Mouse (Mus musculus) forebrain, embryonic 11.5 days (tissue): ENCODE results near the gene 6030458C11Rik. TPM values are rescaled to one million over a fixed set of nuclear protein-coding genes. Genes with fewer than 3 reads are reported as not detected.

Experiments
- ATAC-seq: fragments of 200-750 bp; cut with Nextera tagmentation; replicated peaks from 2 replicates; pipeline ENCODE4 v1.8.0; 2017; ENCODE audit warnings: moderate TSS enrichment; ENCODE audit not compliant: low FRiP score
- DNase-seq: peaks from one replicate; pipeline ENCODE4 v3.0.0-alpha.2; 2017; ENCODE audit warnings: low spot score
- H3K27ac ChIP-seq: fragments of 300-500 bp; sonication (generic); 2 replicates; pipeline ENCODE4 v1.5.1; 2014; ENCODE audit warnings: low read depth, low read length
- H3K27me3 ChIP-seq: fragments of 300-500 bp; sonication (generic); 2 replicates; pipeline ENCODE4 v1.6.1; 2014; ENCODE audit warnings: mild to moderate bottlenecking, low read length, mixed read lengths; ENCODE audit not compliant: control insufficient read depth, insufficient read depth
- H3K36me3 ChIP-seq: fragments of 300-500 bp; sonication (generic); 2 replicates; pipeline ENCODE4 v1.6.1; 2014; ENCODE audit warnings: mild to moderate bottlenecking, low read length, moderate library complexity, mixed read lengths; ENCODE audit not compliant: control insufficient read depth, insufficient read depth
- H3K4me1 ChIP-seq: fragments of 300-500 bp; sonication (generic); replicated peaks from 2 replicates; pipeline ENCODE4 v1.6.1; 2014; ENCODE audit warnings: low read length, mixed read lengths; ENCODE audit not compliant: control insufficient read depth, insufficient read depth
- H3K4me2 ChIP-seq: fragments of 300-500 bp; sonication (generic); 2 replicates; pipeline ENCODE4 v1.6.1; 2014; ENCODE audit warnings: low read depth, mild to moderate bottlenecking, low read length, moderate library complexity, mixed read lengths; ENCODE audit not compliant: severe bottlenecking
- H3K4me3 ChIP-seq: fragments of 300-500 bp; sonication (generic); 2 replicates; pipeline ENCODE4 v1.5.1; 2014; ENCODE audit warnings: low read depth, low read length
- H3K9ac ChIP-seq: fragments of 300-500 bp; sonication (generic); 2 replicates; pipeline ENCODE4 v1.6.1; 2014; ENCODE audit warnings: low read length
- H3K9me3 ChIP-seq: fragments of 300-500 bp; sonication (generic); 2 replicates; pipeline ENCODE4 v1.6.1; 2016; ENCODE audit warnings: low read length, mixed read lengths; ENCODE audit not compliant: control insufficient read depth
- WGBS: fragments of 180-500 bp; shearing (Covaris S2); extraction: QIAGEN DNeasy Blood & Tissue Kit; methylation state at CpG from one replicate; pipeline ENCODE4 v1.1.7; 2014; 5-methylcytosine and 5-hydroxymethylcytosine counted together
- polyA plus RNA-seq: library from polyadenylated mRNA; unstranded; fragments of >200 nt; fragmentation: Nextera tagmentation; extraction: Ambion mirVana; gene quantifications from 2 replicates; pipeline ENCODE4 v1.2.1, GENCODE M21; 2014

Gene 6030458C11Rik
- polyA plus RNA-seq, 1 experiment from 2014 or later: 42.2 TPM

- ATAC-seq: no peak
- no peak for DNase-seq
- Histone ChIP-seq H3K27me3 (no peaks in the 10 kb centered on the region), H3K9me3 (no peaks in the 10 kb centered on the region), H3K36me3 (no peaks in the 10 kb centered on the region), H3K27ac (no peak overlapping the region), H3K4me3 (no peak overlapping the region), H3K4me2 (no peak overlapping the region), H3K9ac (no peak overlapping the region), H3K4me1 (no peaks in the 10 kb centered on the region)
- WGBS: 87% methylated on average over 13 of the region's 16 CpGs
These were observed 42.6 kb downstream of the 6030458C11Rik start for GRCm38 (mm10) chr15:12781729-12782326.

GRCm38 (mm10) chr15:12781296-12781695 is 43.2 kb downstream of the 6030458C11Rik start:
- H3K9ac ChIP-seq: no peak overlapping the region
- ATAC-seq (no peak), DNase-seq (no peak)
- no peaks in the 10 kb centered on the region for H3K4me1 ChIP-seq
- H3K27me3 ChIP-seq: no peaks in the 10 kb centered on the region
- H3K36me3 ChIP-seq: no peaks in the 10 kb centered on the region
- no peak overlapping the region for H3K4me3 ChIP-seq
- no peak overlapping the region for H3K27ac ChIP-seq
- WGBS: 87% methylated on average over 6 of the region's 6 CpGs
- H3K9me3 ChIP-seq: no peaks in the 10 kb centered on the region
- H3K4me2 ChIP-seq: no peak overlapping the region

- H3K27ac ChIP-seq: no peak overlapping the region
- H3K9ac ChIP-seq: no peak overlapping the region
- H3K4me1 ChIP-seq: no peaks in the 10 kb centered on the region
- no peak overlapping the region for H3K4me3 ChIP-seq
- no peaks in the 10 kb centered on the region for H3K27me3 ChIP-seq
- WGBS: 83% methylated on average over 11 of the region's 11 CpGs
- no peaks in the 10 kb centered on the region for H3K9me3 ChIP-seq
- H3K36me3 ChIP-seq: no peaks in the 10 kb centered on the region
- ATAC-seq (no peak), DNase-seq (no peak)
- H3K4me2 ChIP-seq: no peak overlapping the region
These were observed 50.2 kb downstream of the 6030458C11Rik start for GRCm38 (mm10) chr15:12774149-12774753.

GRCm38 (mm10) chr15:12770958-12771357 is 53.5 kb downstream of the 6030458C11Rik start:
- Histone ChIP-seq H3K27me3 (no peaks in the 10 kb centered on the region), H3K4me3 (no peak overlapping the region), H3K9ac (no peak overlapping the region), H3K4me2 (no peak overlapping the region), H3K36me3 (no peaks in the 10 kb centered on the region), H3K9me3 (no peaks in the 10 kb centered on the region), H3K27ac (no peak overlapping the region), H3K4me1 (no peaks in the 10 kb centered on the region)
- WGBS: 73% methylated on average over 7 of the region's 7 CpGs
- DNase-seq (peak; percentile 37), ATAC-seq (no peak)

GRCm38 (mm10) chr15:12766848-12767247 is 57.6 kb downstream of the 6030458C11Rik start:
- Histone ChIP-seq H3K9me3 (no peaks in the 10 kb centered on the region), H3K27ac (no peak overlapping the region), H3K4me2 (no peak overlapping the region), H3K4me3 (no peak overlapping the region), H3K9ac (no peak overlapping the region), H3K36me3 (no peaks in the 10 kb centered on the region), H3K27me3 (no peaks in the 10 kb centered on the region), H3K4me1 (no peaks in the 10 kb centered on the region)
- WGBS: 77% methylated on average over 4 of the region's 4 CpGs
- DNase-seq (no peak), ATAC-seq (no peak)

- no peak overlapping the region for H3K4me2 ChIP-seq
- no peak for DNase-seq
- H3K27ac ChIP-seq: no peak overlapping the region
- H3K9ac ChIP-seq: no peak overlapping the region
- no peaks in the 10 kb centered on the region for H3K4me1 ChIP-seq
- no peak overlapping the region for H3K4me3 ChIP-seq
- WGBS: 75% methylated on average over 10 of the region's 10 CpGs
- H3K9me3 ChIP-seq: no peaks in the 10 kb centered on the region
- no peaks in the 10 kb centered on the region for H3K27me3 ChIP-seq
- ATAC-seq: no peak
- no peaks in the 10 kb centered on the region for H3K36me3 ChIP-seq
These were observed 61.3 kb downstream of the 6030458C11Rik start for GRCm38 (mm10) chr15:12763147-12763546.

GRCm38 (mm10) chr15:12762258-12762913 is 62.1 kb downstream of the 6030458C11Rik start:
- Histone ChIP-seq H3K27me3 (no peaks in the 10 kb centered on the region), H3K4me3 (no peak overlapping the region), H3K4me1 (no peaks in the 10 kb centered on the region), H3K36me3 (no peaks in the 10 kb centered on the region), H3K9me3 (no peaks in the 10 kb centered on the region), H3K4me2 (no peak overlapping the region), H3K27ac (no peak overlapping the region), H3K9ac (no peak overlapping the region)
- 79% methylated on average over 11 of the region's 11 CpGs for WGBS
- ATAC-seq (no peak), DNase-seq (no peak)

GRCm38 (mm10) chr15:12760747-12761146 is 63.7 kb downstream of the 6030458C11Rik start:
- Histone ChIP-seq H3K27ac (no peak overlapping the region), H3K27me3 (no peaks in the 10 kb centered on the region), H3K4me3 (no peak overlapping the region), H3K4me2 (no peak overlapping the region), H3K4me1 (no peaks in the 10 kb centered on the region), H3K9ac (no peak overlapping the region), H3K36me3 (no peaks in the 10 kb centered on the region), H3K9me3 (no peaks in the 10 kb centered on the region)
- DNase-seq (no peak), ATAC-seq (no peak)
- WGBS: 91% methylated on average over 6 of the region's 6 CpGs
